Mouse (Mus musculus): ENCODE data around the gene Gm17728.

DNA sequence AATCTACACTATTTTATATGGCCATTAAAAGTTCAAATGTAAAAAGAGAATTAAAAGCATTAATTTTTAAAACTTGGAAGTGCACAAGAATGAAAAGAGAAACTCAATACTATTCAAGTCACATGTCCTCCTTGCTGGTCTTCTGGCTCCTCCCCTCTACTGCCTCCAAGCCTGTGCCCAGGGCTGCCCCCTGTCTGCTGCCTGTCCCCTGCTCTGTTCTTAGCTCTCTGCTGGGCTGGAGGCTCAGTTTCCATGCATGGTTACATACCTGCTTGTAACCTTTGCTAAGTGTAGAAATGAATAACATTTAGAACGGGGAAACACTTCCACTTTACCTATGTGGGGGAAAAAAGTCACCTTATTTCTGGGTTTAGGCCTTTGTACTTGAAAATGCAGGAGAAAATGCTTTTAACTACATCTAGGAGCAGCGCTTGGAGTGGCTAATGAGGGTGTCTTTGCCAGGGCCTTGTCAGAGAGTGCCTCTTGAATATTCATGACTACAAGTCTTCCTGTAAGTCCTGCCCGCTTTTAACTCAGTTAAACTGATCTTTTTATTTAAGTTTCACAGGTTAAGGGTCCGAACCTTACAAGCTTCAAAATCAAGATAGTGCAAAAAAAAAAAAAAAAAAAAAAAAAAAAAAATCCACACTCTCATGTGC lies 18.3 kb downstream of the Gm17728 start:
- TF ChIP-seq CTCF (IDR thresholded peaks at IDR 0.05; ENCODE audit: insufficient read depth, low read length) (no peak), POLR2A (IDR thresholded peaks at IDR 0.05; ENCODE audit: borderline replicate concordance, extremely low read depth, low read depth, low read length) (no peak)

All from lung, adult 2 months (tissue).